Mouse (Mus musculus): Measurements from ENCODE around the gene Ephb2.

Gene Ephb2

GRCm38 (mm10) chr4:136652528-136652910 lies 183.3 kb downstream of the Ephb2 start:
- no peak for DNase-seq (ENCODE audit: low spot score in 2 of 2)

- DNase-seq (ENCODE audit: low spot score in 2 of 2) = no peak
Measured at GRCm38 (mm10) chr4:136651882-136652527, 183.8 kb downstream of the Ephb2 start.

GRCm38 (mm10) chr4:136651357-136651811 lies 184.4 kb downstream of the Ephb2 start:
- DNase-seq (ENCODE audit: low spot score in 2 of 2) = peak in 1 of 2 experiments; percentile 22

GRCm38 (mm10) chr4:136650261-136650660 lies 185.5 kb downstream of the Ephb2 start:
- DNase-seq (ENCODE audit: low spot score in 2 of 2) = no peak

GRCm38 (mm10) chr4:136649480-136650196 lies 186.2 kb downstream of the Ephb2 start:
- no peak for DNase-seq (ENCODE audit: low spot score in 2 of 2)

- peak; percentile 42 to 72 for DNase-seq (ENCODE audit: low spot score in 2 of 2)
Measured at GRCm38 (mm10) chr4:136648922-136649479, 186.8 kb downstream of the Ephb2 start.

GRCm38 (mm10) chr4:136638890-136639289 lies 196.9 kb downstream of the Ephb2 start:
- no peak for DNase-seq (ENCODE audit: low spot score in 2 of 2)

- DNase-seq (ENCODE audit: low spot score in 2 of 2) = no peak
Measured at GRCm38 (mm10) chr4:136638230-136638750, 197.5 kb downstream of the Ephb2 start.

GRCm38 (mm10) chr4:136637563-136638229 lies 198.1 kb downstream of the Ephb2 start:
- no peak for DNase-seq (ENCODE audit: low spot score in 2 of 2)

- DNase-seq (ENCODE audit: low spot score in 2 of 2) = no peak
Measured at GRCm38 (mm10) chr4:136636983-136637562, 198.7 kb downstream of the Ephb2 start.

- no peak for DNase-seq (ENCODE audit: low spot score in 2 of 2)
Measured at GRCm38 (mm10) chr4:136636511-136636910, 199.3 kb downstream of the Ephb2 start.

- no peak for DNase-seq (ENCODE audit: low spot score in 2 of 2)
Measured at GRCm38 (mm10) chr4:136635995-136636394, 199.8 kb downstream of the Ephb2 start.

- DNase-seq (ENCODE audit: low spot score in 2 of 2) = no peak
Measured at GRCm38 (mm10) chr4:136631237-136631994, 204.4 kb downstream of the Ephb2 start.

- no peak for DNase-seq (ENCODE audit: low spot score in 2 of 2)
Measured at GRCm38 (mm10) chr4:136626590-136626989, 209.2 kb downstream of the Ephb2 start.

- DNase-seq (ENCODE audit: low spot score in 2 of 2) = no peak
Measured at GRCm38 (mm10) chr4:136622388-136622787, 213.4 kb downstream of the Ephb2 start, which contains the start of gene Lactbl1. Gene Lactbl1 (plus strand): TSS chr4:136622621.

GRCm38 (mm10) chr4:136621956-136622355 lies 213.8 kb downstream of the Ephb2 start:
- DNase-seq (ENCODE audit: low spot score in 2 of 2) = no peak

GRCm38 (mm10) chr4:136621336-136621735 lies 214.5 kb downstream of the Ephb2 start:
- no peak for DNase-seq (ENCODE audit: low spot score in 2 of 2)

GRCm38 (mm10) chr4:136613657-136614056 lies 222.1 kb downstream of the Ephb2 start:
- DNase-seq (ENCODE audit: low spot score in 2 of 2) = no peak

- no peak for DNase-seq (ENCODE audit: low spot score in 2 of 2)
Measured at GRCm38 (mm10) chr4:136610387-136610856, 225.4 kb downstream of the Ephb2 start, which contains the start of gene Tex46. Gene Tex46 (plus strand): TSS chr4:136610437.

- no peak for DNase-seq (ENCODE audit: low spot score in 2 of 2)
Measured at GRCm38 (mm10) chr4:136605756-136606485, 229.9 kb downstream of the Ephb2 start.

Measured in urinary bladder, adult 18-20 months (tissue).